Mouse (Mus musculus): Measurements from ENCODE around the gene Cracr2b.

DNA sequence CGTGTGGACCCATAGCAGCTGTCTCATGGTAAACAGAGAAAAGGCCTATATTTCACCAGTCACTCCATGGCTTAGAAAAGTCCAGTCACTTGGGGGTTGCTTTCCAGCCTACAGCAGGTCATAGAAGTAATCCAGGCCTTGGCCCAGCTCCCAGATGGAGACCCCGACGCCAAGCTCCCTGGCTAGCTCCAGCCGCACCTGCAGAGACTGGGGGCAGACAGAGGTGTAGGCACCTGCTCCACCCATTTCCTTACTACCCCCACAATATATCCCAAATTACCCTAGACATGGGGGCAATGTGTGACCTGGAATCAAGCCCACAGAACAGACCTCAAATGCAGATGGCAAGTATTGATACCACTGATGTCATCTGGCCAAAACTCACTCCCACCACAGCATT lies 35.0 kb downstream of the Cracr2b start:
- TF ChIP-seq CTCF (IDR thresholded peaks at IDR 0.05 in 2 of 3, conservative IDR thresholded peaks at IDR 0.05 in 1 of 3; ENCODE audit: control insufficient read depth in 1 of 3, insufficient read depth in 1 of 3, low read depth in 2 of 3, low read length in 3 of 3, poor library complexity in 1 of 3, severe bottlenecking in 1 of 3) (no peak), BHLHE40 (IDR thresholded peaks at IDR 0.05; ENCODE audit: borderline replicate concordance, low read depth, low read length) (no peak), JUND (IDR thresholded peaks at IDR 0.05; ENCODE audit: low read depth, low read length) (no peak), EP300 (IDR thresholded peaks at IDR 0.05; ENCODE audit: low read depth in 1 of 2, low read length in 2 of 2) (no peak), POLR2A (IDR thresholded peaks at IDR 0.05; ENCODE audit: control insufficient read depth in 1 of 2, insufficient read depth in 1 of 2, low read depth in 1 of 2, low read length in 2 of 2, poor library complexity in 1 of 2) (no peak), UBTF (IDR thresholded peaks at IDR 0.05; ENCODE audit: borderline replicate concordance, insufficient read depth, low read depth, low read length) (no peak), KAT2A (conservative IDR thresholded peaks at IDR 0.05; ENCODE audit: low read depth, low read length) (no peak), MXI1 (IDR thresholded peaks at IDR 0.05; ENCODE audit: low read depth, low read length) (no peak), GABPA (IDR thresholded peaks at IDR 0.05; ENCODE audit: low read depth, low read length) (no peak), MAX (IDR thresholded peaks at IDR 0.05; ENCODE audit: low read length) (no peak), ETS1 (IDR thresholded peaks at IDR 0.05; ENCODE audit: low read depth, low read length) (no peak), ZNF384 (IDR thresholded peaks at IDR 0.05; ENCODE audit: low read depth, low read length) (no peak), HCFC1 (IDR thresholded peaks at IDR 0.05; ENCODE audit: low read depth, low read length) (no peak), NRF1 (IDR thresholded peaks at IDR 0.05; ENCODE audit: insufficient read depth, low read depth, low read length, poor library complexity, severe bottlenecking) (no peak)
